Mouse (Mus musculus) E14TG2a.4 (cell line): ENCODE measurements around the gene Chic2.

Experiments
- H3K27me3 ChIP-seq: 2 replicates; pipeline ENCODE4 v1.6.1; 2014; ENCODE audit warnings: low read length, control low read depth; ENCODE audit not compliant: insufficient read depth
- H3K36me3 ChIP-seq: 2 replicates; pipeline ENCODE4 v1.6.1; 2014; ENCODE audit warnings: low read length, control low read depth; ENCODE audit not compliant: insufficient read depth
- H3K4me1 ChIP-seq: replicated peaks from 2 replicates; pipeline ENCODE4 v1.6.1; 2014; ENCODE audit warnings: low read depth, low read length, control low read depth
- H3K4me3 ChIP-seq: replicated peaks from 2 replicates; pipeline ENCODE4 v1.5.1; 2014; ENCODE audit warnings: mild to moderate bottlenecking, low read length
- H3K9me3 ChIP-seq: 2 replicates; pipeline ENCODE4 v1.6.1; 2014; ENCODE audit warnings: low read length, control low read depth
- CTCF ChIP-seq: conservative IDR thresholded peaks from 2 replicates; pipeline ENCODE4 v1.5.1; 2014; ENCODE audit warnings: low read length
- NANOG ChIP-seq: IDR thresholded peaks from 2 replicates; pipeline ENCODE4 v1.6.1; 2014; ENCODE audit warnings: borderline replicate concordance, low read length, mixed read lengths
- POU5F1 ChIP-seq: IDR thresholded peaks from 2 replicates; pipeline ENCODE4 v1.6.1; 2014; ENCODE audit warnings: low read length, borderline replicate concordance

Gene Chic2

DNA sequence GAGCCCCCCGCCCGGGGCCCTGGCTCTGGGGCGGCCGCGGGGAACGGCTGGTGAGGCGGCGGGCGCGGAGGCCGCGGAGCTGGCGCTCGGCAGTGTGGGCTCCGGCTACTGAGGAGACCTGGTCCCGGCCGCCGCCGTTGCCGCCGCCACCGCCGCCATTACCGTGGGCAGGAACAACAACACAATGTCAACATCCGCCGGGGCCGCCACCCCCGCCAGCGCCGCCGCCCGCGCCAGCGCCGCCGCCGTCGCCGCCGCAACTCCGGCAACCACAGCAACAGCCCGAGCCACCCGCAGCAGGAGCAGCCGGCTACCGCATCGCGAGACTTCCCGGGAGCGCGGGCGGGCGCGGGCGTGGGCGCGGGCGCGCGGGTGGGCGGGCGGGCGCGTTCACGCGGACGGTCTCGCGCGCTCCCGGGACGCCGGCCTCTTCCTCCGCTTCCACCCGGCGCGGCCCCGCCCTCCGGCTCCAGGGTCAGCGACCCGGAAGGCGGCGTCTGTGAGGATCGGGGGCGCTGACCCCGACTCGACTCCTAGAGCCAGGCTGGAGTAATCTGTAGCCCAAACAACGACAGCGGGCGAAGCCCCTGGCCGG, at the start of gene Chic2:
Gene Chic2 (minus strand): TSS at position 465 of the 595 bp plus-strand sequence.
- TF ChIP-seq POU5F1: no peak
- no peak for TF ChIP-seq NANOG
- TF ChIP-seq CTCF: no peak
- H3K36me3 ChIP-seq: no peaks in the 10 kb centered on the region
- H3K4me1 ChIP-seq: peaks cover 35% of the 10 kb centered on the region
- peak within 1 kb of the TSS; percentile 93 for H3K4me3 ChIP-seq
- no peaks in the 10 kb centered on the region for H3K9me3 ChIP-seq
- peaks cover 23% of the 10 kb centered on the region for H3K27me3 ChIP-seq

DNA sequence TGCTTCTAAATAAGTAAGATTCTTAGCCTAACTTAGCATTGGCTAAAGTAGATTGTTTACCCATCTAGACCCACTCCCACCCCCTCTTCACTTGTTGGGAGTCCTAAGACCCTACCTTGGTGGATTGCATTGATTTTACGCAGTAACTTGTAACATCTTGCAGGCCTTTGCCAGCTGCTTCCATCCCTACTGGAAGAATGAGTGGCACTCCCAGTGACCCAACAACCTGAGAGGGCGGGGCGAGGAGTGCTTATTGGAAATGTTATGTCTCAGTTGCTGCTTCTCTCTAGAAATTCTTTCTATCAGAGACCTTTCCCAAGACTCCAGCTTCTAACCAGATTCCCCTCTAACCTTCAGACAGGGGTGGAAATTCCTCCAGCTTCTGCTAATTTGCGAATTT, 41.3 kb upstream of the Chic2 start:
- Histone ChIP-seq H3K9me3 (peaks cover 9% of the 10 kb centered on the region), H3K36me3 (no peaks in the 10 kb centered on the region), H3K4me3 (0 out of 2 replicates have a peak overlapping the region, but pooled peaks have one; percentile 75), H3K27me3 (peaks cover 58% of the 10 kb centered on the region), H3K4me1 (peaks cover 56% of the 10 kb centered on the region)
- TF ChIP-seq POU5F1 (no peak), CTCF (no peak), NANOG (no peak)

DNA sequence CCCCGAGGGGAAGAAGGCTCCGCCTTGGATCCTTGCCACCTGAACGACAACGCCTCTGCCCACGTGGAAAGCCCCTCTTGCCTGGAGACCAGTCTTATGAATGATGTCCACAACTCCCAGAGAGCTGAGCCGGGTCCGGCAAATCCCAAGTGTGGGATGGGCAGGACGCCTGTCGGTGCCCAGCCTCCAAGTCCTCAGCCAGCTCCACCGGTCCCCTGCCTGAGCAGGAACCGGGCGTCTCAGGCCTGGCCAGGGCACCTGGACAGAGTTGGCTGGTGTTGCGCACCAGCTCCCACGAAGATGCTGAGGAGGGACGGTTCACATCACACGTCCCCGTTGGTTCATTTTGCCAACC, 40.9 kb upstream of the Chic2 start:
- Histone ChIP-seq H3K4me1 (peaks cover 59% of the 10 kb centered on the region), H3K9me3 (peaks cover 9% of the 10 kb centered on the region), H3K4me3 (peak overlapping the region; percentile 75), H3K36me3 (no peaks in the 10 kb centered on the region), H3K27me3 (peaks cover 62% of the 10 kb centered on the region)
- no peak for TF ChIP-seq NANOG
- no peak for TF ChIP-seq CTCF
- no peak for TF ChIP-seq POU5F1

DNA sequence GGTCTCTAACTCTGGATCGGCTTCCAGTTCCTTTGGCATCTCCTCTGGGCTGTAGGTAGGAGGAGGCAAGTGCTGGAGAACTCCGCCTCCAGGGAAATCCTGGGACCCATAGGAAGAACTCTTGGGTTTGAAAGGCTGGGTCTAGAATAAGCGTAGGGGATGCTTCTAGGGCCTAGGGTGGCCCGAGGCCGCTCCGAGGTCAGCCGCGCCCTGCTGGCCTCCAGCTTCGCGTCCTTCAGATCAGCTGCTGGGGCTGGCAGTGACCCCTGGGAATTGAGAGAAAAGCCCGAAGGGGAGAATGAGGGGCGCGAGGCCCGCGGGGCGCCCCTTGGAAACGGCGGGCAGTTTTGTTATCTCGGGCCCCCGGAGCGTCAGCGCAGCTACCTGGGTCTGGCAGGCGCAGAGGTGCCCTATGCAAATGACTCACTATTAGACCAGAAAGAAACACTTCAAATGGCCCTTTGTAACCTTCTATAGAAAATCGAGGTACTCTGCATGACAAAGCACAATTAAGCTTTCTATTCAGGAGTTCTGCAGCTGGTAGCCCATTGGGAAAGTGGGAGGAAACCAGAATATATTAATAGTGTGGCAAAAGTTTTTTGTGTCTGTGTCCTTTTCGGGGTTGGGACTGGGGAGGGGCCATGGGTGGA, 40.4 kb upstream of the Chic2 start:
- Histone ChIP-seq H3K4me3 (peak overlapping the region; percentile 75), H3K4me1 (peaks cover 61% of the 10 kb centered on the region), H3K9me3 (peaks cover 9% of the 10 kb centered on the region), H3K27me3 (peaks cover 67% of the 10 kb centered on the region), H3K36me3 (no peaks in the 10 kb centered on the region)
- TF ChIP-seq NANOG: peak; percentile 96
- no peak for TF ChIP-seq CTCF
- TF ChIP-seq POU5F1: peak; percentile 97

DNA sequence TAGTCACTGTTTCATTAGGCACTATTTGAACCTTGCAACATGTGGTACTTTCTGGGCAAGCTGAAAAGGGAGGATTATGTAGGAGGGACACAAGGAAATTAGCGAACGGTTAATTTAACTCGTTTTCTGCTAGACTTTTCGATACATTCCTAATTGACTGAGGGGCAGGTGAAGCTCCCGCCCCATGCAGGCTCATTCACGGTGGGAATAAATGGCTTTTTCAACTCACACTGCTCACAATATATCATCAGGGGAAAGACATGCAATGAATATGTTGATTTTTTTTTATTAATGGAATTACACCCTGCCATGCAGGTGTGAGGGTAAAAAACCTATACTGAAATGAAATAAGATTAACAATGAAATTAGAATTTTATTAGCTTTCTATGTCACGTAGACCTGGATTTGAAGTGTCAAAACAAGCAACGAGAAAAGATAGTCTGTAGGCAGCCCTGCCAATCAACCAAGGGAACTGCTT, 39.9 kb upstream of the Chic2 start:
- Histone ChIP-seq H3K4me3 (peak overlapping the region; percentile 75), H3K9me3 (peaks cover 9% of the 10 kb centered on the region), H3K36me3 (no peaks in the 10 kb centered on the region), H3K4me1 (peaks cover 66% of the 10 kb centered on the region), H3K27me3 (peaks cover 70% of the 10 kb centered on the region)
- no peak for TF ChIP-seq CTCF

DNA sequence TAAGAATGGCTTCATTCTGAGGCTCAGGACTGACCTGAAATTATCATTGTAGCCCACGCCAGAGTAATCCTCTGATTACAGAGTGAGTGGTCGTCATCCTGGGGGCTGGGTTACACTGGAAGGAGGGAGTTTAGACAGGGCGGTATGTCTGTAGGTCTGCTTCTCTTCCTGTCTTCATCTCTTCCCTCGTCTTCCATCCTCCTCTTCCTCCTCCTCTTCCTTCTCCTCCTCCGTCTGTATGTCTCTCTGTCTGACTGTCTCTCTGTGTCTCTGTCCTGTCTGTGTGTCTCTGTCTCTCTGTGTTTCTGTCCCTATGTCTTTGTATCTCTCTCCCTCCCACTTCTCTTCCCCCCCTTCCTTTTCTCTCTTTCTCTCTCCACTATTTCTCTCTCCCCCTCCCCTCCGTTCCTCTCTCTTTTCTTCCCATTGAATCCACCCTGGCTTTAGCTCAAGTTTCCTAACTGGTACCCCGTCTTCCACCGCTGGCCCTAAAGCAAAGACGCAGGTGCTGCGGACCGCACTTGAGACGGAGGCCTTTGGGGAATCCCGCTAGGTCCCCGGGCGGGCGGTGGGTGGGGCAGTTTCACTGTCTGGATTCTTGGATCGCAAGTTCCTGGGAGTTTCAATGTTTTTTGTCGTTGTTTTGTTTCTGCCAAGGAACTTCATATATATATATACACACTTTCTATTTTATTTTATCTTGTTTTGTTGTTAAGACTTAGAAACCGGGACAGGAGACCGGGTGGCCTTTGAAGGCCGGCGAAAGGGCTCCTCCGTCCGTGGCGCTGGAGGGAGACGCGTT, 39.2 kb upstream of the Chic2 start:
- H3K9me3 ChIP-seq: peaks cover 9% of the 10 kb centered on the region
- H3K27me3 ChIP-seq: peaks cover 74% of the 10 kb centered on the region
- peaks cover 70% of the 10 kb centered on the region for H3K4me1 ChIP-seq
- H3K36me3 ChIP-seq: no peaks in the 10 kb centered on the region
- no peak for TF ChIP-seq POU5F1
- no peak for TF ChIP-seq CTCF
- TF ChIP-seq NANOG: no peak
- peak overlapping the region; percentile 75; the same call in 1 of the 2 replicates for H3K4me3 ChIP-seq

DNA sequence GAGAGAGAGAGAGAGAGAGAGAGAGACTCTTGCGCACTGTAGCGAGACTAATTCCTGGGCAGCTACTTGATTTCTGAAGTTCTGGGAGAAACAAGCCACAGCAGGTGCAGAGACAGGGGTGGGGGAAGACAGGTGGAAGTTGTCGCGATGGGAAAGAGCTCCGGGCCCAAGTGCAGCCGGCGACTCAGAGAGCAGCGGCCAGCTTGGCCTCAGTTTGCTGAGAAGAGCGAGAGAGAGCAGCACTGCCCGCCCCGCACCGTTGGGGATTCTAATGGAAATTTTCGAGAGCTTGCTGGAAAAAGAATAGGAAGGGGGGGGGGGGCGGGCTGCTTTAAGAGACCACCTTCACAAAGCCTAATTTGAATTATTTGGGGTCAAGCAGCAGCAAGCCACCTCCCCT, 38.5 kb upstream of the Chic2 start:
- Histone ChIP-seq H3K4me1 (peaks cover 70% of the 10 kb centered on the region), H3K9me3 (peaks cover 3% of the 10 kb centered on the region; the same call in 1 of the 2 replicates), H3K36me3 (no peaks in the 10 kb centered on the region), H3K4me3 (no peak overlapping the region), H3K27me3 (peaks cover 77% of the 10 kb centered on the region)
- TF ChIP-seq NANOG (no peak), CTCF (no peak), POU5F1 (no peak)

DNA sequence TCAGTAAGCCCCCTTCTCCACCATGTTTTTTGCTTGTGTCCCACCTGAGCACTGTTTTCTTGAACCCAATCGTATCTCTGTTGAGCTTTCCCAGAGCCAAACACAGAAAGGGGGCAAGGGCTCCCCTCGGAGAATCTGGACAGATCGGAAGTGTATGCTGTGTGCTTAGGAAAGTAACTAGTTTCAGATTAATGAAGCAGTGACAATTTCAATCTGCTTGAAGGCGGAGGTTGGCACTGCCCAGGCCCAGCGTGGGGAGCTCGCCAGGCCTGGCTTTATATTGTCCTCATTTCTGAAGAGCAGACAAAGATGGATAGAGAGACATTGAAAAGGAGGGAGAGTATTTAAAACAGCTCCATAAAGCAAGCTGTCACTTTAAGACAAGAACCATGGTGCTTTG, 37.9 kb upstream of the Chic2 start:
- Histone ChIP-seq H3K4me3 (no peak overlapping the region), H3K36me3 (no peaks in the 10 kb centered on the region), H3K9me3 (no peaks in the 10 kb centered on the region), H3K27me3 (peaks cover 80% of the 10 kb centered on the region), H3K4me1 (peaks cover 70% of the 10 kb centered on the region)
- no peak for TF ChIP-seq NANOG
- no peak for TF ChIP-seq CTCF
- no peak for TF ChIP-seq POU5F1
